Mouse (Mus musculus): ENCODE measurements around the gene Ldlrap1.
A peak's percentile ranks its signal among the peaks of the same experiment; 100 is the strongest.
"Not testable (repeated sequence)": the region's sequence is repeated elsewhere in the genome, so short reads cannot be mapped to it uniquely, and the experiment has no call there.

The Ldlrap1 gene

GRCm38 (mm10) chr4:134767426-134768225 lies at the start of gene Ldlrap1:
Gene Ldlrap1 (minus strand): TSS chr4:134768024.
- DNase-seq (ENCODE audit: low spot score in 2 of 2), result peak in 1 of 2 experiments; percentile 64

DNA sequence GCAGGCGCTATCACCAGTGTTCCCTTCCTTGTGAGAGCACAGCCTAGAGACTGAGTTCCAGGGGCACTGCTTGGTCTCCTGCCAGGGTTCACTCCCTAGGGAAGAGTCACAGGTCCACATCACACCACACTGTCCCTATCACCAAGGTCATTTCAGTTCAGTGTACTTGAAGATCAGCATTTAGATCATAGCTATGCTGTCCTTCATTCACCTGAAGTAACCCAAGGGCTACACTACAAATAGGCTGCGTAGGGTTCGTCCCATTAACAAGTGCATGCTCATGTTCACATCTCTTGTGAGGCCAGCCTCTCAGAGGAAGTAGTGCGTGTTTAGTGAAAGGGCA lies 46.4 kb upstream of the Ldlrap1 start:
- DNase-seq (ENCODE audit: low spot score in 2 of 2), result no peak

- no peak for DNase-seq (ENCODE audit: low spot score in 2 of 2)
Observed at GRCm38 (mm10) chr4:134813406-134814228, 45.8 kb upstream of the Ldlrap1 start.

DNA sequence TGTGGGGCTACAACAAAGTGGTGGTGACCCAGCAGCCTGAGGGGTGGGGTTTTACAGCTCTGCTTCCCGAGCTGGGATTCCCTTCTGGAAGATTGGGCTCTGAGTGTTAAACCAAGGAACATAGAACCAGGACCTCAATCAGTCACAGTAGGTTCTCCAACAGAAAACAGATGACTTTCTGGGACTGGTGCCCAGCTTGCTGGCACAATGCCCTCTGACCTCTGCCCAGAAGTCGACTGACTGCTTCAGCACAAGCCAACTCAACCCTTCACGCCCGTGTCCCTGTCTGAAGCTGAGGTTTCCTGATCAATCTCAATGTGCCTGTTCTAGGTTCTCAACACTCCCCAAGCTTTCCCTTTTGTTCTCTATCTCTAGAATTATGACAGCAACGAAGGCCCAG lies 36.9 kb upstream of the Ldlrap1 start:
- peak in 1 of 2 experiments; percentile 50 for DNase-seq (ENCODE audit: low spot score in 2 of 2)

- no peak for DNase-seq (ENCODE audit: low spot score in 2 of 2)
Observed at GRCm38 (mm10) chr4:134802765-134803164, 34.9 kb upstream of the Ldlrap1 start.

DNA sequence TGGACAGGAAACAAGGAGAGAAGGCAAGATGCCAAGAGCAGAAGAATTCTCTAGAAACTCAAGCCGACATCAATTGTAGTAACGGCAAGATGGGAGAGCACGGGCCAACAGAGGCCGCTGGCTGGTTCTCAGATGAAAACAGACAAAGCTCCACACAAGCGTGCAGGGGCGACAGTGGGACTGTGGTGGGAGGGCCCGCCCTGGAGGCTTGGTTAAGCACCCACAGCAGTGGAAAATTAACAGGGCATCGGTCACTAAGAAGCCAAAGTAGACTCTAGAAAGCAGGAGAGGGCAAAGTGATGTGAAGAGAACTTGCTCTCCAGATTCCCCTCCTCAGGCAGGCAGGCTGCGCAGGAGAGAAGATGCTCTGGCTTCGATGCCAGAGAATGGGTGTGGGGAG lies 34.3 kb upstream of the Ldlrap1 start:
- DNase-seq (ENCODE audit: low spot score in 2 of 2), result no peak

- DNase-seq (ENCODE audit: low spot score in 2 of 2), result no peak
Observed at GRCm38 (mm10) chr4:134800693-134801092, 32.9 kb upstream of the Ldlrap1 start.

DNA sequence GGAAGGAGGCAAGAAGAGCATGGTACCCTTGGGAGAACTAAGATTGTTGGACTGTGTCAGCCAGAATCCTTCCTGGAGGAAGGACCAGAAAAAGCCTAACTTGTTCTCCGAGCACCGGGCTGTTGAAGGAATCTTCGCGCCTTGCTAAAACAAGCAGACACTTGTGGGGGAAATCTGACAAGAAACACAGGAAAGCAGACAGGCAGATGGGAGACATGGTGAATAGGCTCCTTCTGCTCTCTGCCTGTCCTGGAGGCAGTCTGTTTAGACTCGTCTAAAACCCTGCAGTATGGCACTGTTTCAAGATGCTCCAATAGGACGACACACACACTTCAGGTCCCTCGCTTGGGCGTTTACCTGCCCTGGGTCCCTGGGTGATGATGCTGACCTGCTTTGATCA lies 32.3 kb upstream of the Ldlrap1 start:
- peak; percentile 54 to 75 for DNase-seq (ENCODE audit: low spot score in 2 of 2)

GRCm38 (mm10) chr4:134799272-134799671 lies 31.4 kb upstream of the Ldlrap1 start:
- peak; percentile 57 to 71 for DNase-seq (ENCODE audit: low spot score in 2 of 2)

- no peak for DNase-seq (ENCODE audit: low spot score in 2 of 2)
Observed at GRCm38 (mm10) chr4:134798861-134799260, 31.0 kb upstream of the Ldlrap1 start.

DNA sequence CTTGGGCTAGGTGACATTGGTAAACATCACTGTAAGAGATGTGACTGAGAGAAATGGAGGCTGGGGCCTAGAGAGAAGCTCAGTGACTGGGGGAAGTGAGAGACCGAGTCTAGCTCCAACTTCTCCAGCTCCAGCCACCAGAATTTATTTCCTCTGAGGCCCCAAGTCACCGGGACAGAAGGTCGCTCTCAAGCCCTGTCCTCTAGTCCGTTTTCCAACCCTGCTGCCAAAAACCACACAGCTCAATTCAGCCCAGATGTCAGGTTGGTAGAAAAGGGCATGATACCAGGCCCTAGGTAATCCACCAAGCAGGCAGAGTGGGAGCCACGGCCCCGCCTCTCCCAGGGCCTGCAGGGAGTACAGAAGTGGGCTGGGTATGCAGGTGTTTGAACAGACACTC lies 29.8 kb upstream of the Ldlrap1 start:
- no peak for DNase-seq (ENCODE audit: low spot score in 2 of 2)

DNA sequence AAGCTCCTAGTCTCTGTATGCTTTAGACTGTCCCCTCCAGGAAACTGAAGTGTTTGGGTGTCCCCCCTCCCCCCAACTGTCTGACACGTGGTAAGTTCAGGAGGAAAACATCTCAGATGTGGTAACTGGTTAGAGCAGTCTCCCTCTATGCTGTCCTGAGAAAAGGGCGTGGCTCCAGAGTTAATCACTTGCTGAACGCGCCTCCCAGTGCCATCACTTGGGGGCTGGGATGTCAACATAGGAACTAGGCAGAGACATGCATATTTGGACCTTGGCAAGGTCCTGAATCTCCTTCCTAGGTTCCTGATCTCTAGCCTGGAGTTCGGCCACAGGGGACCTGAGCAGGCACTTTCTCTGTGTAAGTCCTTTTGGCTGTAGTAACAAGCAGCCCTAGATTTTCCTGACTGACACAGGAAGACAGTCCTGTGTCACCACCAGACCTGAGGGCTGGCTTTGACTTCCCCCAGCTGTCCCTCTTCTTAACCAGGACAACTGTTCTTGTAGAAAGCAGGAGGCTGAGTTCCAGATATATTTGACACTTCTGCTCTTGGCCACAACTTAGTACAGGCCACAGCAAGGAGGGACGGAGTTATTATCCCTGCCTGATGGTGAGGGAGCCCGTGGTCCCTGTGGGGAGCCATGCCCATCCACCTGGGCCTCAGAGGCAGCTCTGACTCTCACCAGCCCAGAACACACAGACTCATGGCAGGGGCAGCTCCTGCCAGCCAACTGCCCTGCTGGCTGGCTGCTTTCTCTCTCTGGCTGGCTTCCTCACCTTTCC lies 28.9 kb upstream of the Ldlrap1 start:
- DNase-seq (ENCODE audit: low spot score in 2 of 2), result no peak

- DNase-seq (ENCODE audit: low spot score in 2 of 2), result no peak
Observed at GRCm38 (mm10) chr4:134795819-134796485, 28.1 kb upstream of the Ldlrap1 start.

DNA sequence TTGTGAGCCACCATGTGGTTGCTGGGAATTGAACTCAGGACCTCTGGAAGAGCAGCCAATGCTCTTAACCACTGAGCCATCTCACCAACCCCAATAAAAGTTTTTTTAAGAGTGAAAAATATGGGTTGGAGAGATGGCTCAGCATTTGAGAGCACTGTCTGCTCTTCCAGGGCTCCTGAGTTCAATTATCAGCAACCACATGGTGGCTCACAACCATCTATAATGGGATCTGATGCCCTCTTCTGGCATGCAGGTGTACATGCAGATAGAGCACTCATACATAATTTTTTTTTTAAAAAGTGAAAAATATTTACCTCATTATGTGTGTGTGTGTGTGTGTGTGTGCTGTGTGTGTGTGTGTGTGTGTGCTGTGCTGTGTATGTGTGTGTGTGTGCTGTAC lies 27.1 kb upstream of the Ldlrap1 start:
- not testable (repeated sequence) for DNase-seq (ENCODE audit: low spot score in 2 of 2)

DNA sequence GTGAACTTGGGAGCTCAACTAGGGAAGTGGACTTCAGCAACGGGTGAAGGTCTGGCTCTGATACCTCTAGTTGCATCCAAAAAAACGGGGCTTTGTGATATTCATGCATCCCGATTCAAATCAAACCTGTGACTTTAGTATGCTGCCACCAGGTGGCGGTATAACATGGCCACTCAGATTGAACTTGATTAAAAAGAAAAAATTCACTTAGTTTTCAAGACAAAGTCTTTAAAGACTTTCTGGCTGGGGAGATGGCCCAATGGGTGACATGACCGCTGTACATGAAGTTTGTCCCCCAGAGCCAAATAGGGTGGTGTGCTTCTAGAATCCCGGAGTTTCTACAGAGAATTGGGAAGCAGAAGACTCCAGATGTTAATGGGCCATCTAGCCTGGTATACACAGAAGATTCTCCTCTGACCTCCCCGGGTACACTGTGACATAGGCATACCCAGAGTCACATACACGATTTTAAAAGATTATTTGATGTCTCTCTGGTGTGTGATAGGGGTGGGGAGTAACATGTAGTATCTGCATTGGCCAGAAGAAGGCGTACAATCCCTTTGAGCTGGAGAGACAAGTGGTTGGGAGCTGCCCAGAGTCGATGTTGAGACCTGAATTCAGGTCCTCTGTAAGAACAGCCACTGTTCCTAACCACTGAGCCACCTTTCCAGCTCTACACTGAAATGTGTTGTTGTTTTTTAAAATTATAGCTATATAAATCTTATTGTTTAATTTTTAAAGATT lies 25.6 kb upstream of the Ldlrap1 start:
- DNase-seq (ENCODE audit: low spot score in 2 of 2), result peak in 1 of 2 experiments; percentile 73

DNA sequence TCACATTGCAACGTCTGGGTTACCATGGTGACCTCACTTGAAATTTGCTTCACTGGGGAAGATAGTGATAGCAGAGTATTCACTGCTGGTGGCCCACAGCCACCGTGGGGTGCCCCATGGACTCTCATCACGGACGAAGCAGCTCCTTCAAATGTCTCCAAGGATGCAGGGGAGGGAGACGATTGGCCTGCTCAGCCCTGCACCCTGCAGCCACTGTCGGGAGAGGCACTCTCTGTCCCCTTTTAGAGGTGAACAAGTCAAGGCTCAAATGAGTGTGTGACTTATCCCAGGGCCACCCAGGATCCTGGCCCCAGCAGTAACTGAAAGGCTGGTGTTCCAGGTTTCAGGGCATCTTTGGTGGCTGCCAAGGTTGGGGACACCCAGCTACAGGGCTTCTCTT lies 23.9 kb upstream of the Ldlrap1 start:
- no peak for DNase-seq (ENCODE audit: low spot score in 2 of 2)

DNA sequence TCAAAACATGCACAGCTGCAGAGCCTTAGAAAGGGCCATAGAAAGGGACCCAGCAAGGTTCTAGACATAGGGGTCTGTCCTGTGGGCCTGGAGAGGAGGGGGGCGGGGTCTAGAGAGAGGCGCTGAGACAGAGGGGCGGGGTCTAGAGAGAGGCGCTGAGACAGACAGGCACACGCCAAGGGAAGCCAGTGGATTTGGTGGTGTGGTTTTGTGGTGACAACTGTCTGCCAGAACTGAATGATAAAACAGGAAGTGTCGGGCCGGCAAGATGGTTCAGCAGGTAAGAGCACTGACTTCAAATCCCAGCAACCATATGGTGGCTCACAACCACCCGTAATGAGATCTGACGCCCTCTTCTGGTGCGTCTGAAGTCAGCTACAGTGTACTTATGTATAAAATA lies 19.1 kb upstream of the Ldlrap1 start:
- no peak for DNase-seq (ENCODE audit: low spot score in 2 of 2)

DNA sequence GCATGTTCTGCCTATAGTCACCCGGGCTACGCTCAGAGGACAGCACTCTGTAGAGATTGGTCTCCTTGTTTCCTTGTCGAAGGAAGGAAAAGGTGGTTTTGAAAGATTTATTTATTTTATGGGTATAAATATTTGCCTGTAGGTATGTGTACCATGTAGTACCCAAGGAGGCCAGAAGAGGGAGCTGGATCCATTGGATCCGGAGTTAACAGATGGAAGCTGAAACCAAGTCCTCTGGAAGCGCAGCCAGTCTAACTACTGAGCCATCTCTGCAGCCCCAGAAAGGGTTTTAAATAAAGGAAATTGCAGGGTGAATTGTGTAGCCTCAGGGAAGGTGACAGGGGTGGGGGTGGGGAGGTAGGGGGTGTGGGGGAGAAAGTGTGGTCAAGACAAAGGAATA lies 16.9 kb upstream of the Ldlrap1 start:
- no peak for DNase-seq (ENCODE audit: low spot score in 2 of 2)

GRCm38 (mm10) chr4:134779136-134779934 lies 11.5 kb upstream of the Ldlrap1 start:
- no peak for DNase-seq (ENCODE audit: low spot score in 2 of 2)

DNA sequence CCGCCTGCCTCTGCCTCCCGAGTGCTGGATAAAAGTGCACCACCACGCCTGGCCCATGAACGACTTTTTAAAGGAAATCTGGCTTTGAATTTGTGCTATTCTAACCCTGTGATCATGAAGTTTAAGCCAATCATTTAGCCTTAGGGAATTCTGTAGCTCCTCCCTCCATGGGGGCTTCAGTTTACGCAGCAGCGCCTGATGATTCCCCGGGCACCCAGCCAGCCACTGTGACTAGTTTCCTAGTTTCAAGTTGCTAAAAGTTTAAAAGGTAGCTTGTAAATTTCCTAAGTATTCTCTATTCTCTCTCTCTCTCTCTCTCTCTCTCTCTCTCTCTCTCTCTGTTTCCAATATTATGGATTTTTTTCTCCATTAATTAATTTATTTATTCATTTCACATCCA lies 8.4 kb upstream of the Ldlrap1 start:
- DNase-seq (ENCODE audit: low spot score in 2 of 2), result no peak

Measured in right cerebral cortex, postnatal 10 days (tissue).